Mouse (Mus musculus) bone marrow, adult 2 months (tissue): Measurements from ENCODE around the gene Tmem161b. TPM values are rescaled to one million over a fixed set of nuclear protein-coding genes. Genes with fewer than 3 reads are reported as not detected.
"Not testable (repeated sequence)": the region's sequence is repeated elsewhere in the genome, so short reads cannot be mapped to it uniquely, and the experiment has no call there.

Experiments used
- H3K27ac ChIP-seq: fragments of 200-500 bp; 2 replicates; pipeline ENCODE4 v1.5.1; 2012; ENCODE audit warnings: low read depth, mild to moderate bottlenecking, control low read depth, inconsistent platforms, low read length; ENCODE audit not compliant: control insufficient read depth, poor library complexity, insufficient read depth
- H3K4me1 ChIP-seq: fragments of 200-500 bp; 2 replicates; pipeline ENCODE4 v1.6.1; 2011; ENCODE audit warnings: low read length; ENCODE audit not compliant: control insufficient read depth, insufficient read depth
- H3K4me3 ChIP-seq: fragments of 200-500 bp; replicated peaks from 2 replicates; pipeline ENCODE3; 2011; ENCODE audit warnings: mild to moderate bottlenecking, low read depth, low read length, control low read depth; ENCODE audit not compliant: control insufficient read depth
- CTCF ChIP-seq: fragments of 200-500 bp; IDR thresholded peaks from 2 replicates; pipeline ENCODE4 v1.5.1; 2011; ENCODE audit warnings: low read length, control low read depth; ENCODE audit not compliant: control insufficient read depth, insufficient read depth
- POLR2A ChIP-seq: fragments of 200-500 bp; IDR thresholded peaks from 2 replicates; pipeline ENCODE4 v1.6.1; 2011; ENCODE audit warnings: low read depth, mild to moderate bottlenecking, control low read depth, low read length, borderline replicate concordance; ENCODE audit not compliant: control insufficient read depth
- WGBS: fragments of 180-500 bp; shearing (Covaris S2); methylation state at CpG from one replicate; pipeline ENCODE4 v1.1.7; 2018; 5-methylcytosine and 5-hydroxymethylcytosine counted together
- polyA plus RNA-seq: library from polyadenylated mRNA; stranded (reverse); fragments of >200 nt; gene quantifications from 2 replicates; pipeline ENCODE4 v1.2.4, GENCODE M21; 2011; ENCODE audit warnings: low replicate concordance; ENCODE audit not compliant: missing spikeins, insufficient read depth, insufficient read length

Gene Tmem161b
- 5.8 and 10.6 TPM in 2 replicates for polyA plus RNA-seq

- Histone ChIP-seq H3K4me1 (no peaks in the 10 kb centered on the region; the same call in 1 of the 2 replicates), H3K27ac (peak within 1 kb of the TSS; percentile 30; the same call in 1 of the 2 replicates), H3K4me3 (peak within 1 kb of the TSS; percentile 93)
- WGBS, result 1% methylated on average over 52 of the region's 52 CpGs
- TF ChIP-seq CTCF (no peak), POLR2A (peak; percentile 24; the same call in 1 of the 2 replicates)
These were observed at the start of gene Tmem161b for GRCm38 (mm10) chr13:84221820-84222681. Gene Tmem161b, plus strand, starts transcription at chr13:84222296.

DNA sequence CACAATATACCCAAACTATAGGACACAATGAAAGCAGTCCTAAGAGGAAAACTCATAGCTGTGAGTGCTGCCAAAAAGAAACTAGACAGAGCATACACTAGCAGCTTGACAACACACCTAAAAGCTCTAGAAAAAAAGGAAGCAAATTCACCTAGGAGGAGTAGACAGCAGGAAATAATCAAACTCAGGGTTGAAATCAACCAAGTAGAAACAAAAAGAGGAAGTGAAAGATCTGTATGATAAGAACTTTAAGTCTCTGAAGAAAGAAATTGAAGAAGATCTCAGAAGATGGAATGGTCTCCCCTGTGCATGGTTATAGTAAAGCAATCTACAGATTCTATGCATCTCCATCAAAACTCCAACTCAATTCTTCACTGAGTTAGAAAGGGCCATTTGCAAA lies 36.3 kb upstream of the Tmem161b start:
- H3K27ac ChIP-seq, H3K4me3 ChIP-seq, H3K4me1 ChIP-seq: not testable (repeated sequence)

DNA sequence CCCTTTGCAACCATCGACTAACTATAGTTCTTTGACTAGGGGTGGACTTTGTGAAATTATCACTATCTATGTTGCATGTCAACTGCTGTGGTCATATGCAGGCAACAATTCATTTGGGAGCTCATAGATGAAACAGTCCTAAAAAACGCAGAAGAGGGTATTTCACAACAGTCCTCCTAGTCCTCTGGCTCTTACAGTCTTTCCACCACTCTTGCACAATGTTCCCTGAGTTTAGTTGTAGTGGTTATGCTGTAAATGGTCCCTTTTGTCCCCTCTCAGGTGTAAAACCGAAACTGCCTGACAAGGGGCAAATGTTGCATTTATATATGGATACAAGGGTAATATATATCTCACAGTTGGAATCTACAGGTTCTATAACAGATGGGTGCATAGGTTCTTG lies 29.4 kb upstream of the Tmem161b start:
- H3K4me3 ChIP-seq, result no peak overlapping the region
- TF ChIP-seq CTCF (no peak), POLR2A (no peak)
- WGBS, result 41% methylated on average over 3 of the region's 3 CpGs
- no peaks in the 10 kb centered on the region for H3K4me1 ChIP-seq
- no peak overlapping the region for H3K27ac ChIP-seq

DNA sequence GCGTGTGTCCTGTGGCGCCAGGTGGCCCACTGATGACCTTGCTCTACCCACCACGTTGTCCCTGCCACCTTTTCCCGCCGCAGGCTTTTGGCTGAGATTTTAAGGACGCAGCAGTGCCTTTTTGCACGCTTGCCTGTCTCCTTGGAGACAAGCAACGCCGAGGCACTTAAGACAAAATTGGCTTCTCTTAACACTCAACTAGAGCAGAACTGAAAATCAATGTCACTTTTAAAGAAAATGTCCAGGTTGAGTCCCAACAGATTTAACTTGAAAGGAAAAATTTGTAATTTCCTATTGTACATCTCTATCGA lies 541 bp downstream of the Tmem161b start:
- TF ChIP-seq POLR2A, result 0 out of 2 replicates have a peak, but pooled peaks have one; percentile 0
- no peak for TF ChIP-seq CTCF
- Histone ChIP-seq H3K4me1 (no peaks in the 10 kb centered on the region; the same call in 1 of the 2 replicates), H3K4me3 (peak overlapping the region; percentile 93), H3K27ac (peak overlapping the region; percentile 30; the same call in 1 of the 2 replicates)
- 4% methylated on average over 10 of the region's 10 CpGs for WGBS

DNA sequence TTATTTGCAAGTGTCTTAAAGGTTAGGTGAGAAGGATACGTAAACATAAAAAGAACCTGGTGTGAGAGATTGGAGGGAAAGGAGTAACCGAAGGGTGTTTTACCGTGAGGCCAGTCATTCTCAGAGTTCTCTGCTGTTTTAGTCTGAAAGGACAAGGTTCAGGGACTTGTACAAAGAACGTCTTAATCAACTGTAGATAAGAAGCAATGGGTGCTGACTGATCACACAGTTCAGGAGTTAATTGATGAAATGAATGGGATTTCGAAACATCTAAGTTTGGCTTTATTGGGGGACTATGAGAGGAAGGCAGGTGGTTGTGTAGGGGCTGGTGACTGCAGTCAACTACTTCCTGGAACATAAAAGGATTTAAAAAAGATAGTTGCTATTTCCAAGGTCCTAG lies 922 bp downstream of the Tmem161b start:
- 53% methylated on average over 5 of the region's 5 CpGs for WGBS
- H3K27ac ChIP-seq, result no peak overlapping the region
- no peak overlapping the region for H3K4me3 ChIP-seq
- H3K4me1 ChIP-seq, result no peaks in the 10 kb centered on the region; the same call in 1 of the 2 replicates
- TF ChIP-seq CTCF (no peak), POLR2A (no peak)

GRCm38 (mm10) chr13:84234019-84234418 lies 11.9 kb downstream of the Tmem161b start:
- no peak for TF ChIP-seq CTCF
- TF ChIP-seq POLR2A, result no peak
- no peak overlapping the region for H3K27ac ChIP-seq
- WGBS, result 83% methylated on average over 2 of the region's 2 CpGs
- no peaks in the 10 kb centered on the region; the same call in 1 of the 2 replicates for H3K4me1 ChIP-seq
- no peak overlapping the region for H3K4me3 ChIP-seq

DNA sequence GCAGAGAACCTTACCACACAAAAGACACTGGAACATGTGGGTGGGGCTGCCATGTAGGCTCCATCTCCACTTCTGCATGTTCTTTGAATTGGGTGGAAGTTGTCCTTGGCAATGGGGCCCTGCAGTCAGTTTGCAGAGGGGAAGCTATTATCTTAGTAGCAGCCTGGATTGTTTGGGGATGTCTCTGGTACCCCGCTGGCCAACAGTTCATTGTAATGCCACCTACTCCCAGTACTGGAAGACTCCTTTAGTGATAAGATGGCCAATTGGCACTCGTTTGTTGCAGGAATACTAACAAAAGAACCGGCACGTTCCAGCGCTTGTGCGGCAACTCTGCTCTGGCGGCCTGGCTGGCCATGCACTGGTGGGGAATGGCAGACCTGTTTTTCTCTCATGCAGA lies 14.7 kb downstream of the Tmem161b start:
- Histone ChIP-seq H3K4me1 (no peaks in the 10 kb centered on the region; the same call in 1 of the 2 replicates), H3K4me3 (no peak overlapping the region), H3K27ac (no peak overlapping the region)
- TF ChIP-seq CTCF (no peak), POLR2A (no peak)
- 89% methylated on average over 7 of the region's 7 CpGs for WGBS

DNA sequence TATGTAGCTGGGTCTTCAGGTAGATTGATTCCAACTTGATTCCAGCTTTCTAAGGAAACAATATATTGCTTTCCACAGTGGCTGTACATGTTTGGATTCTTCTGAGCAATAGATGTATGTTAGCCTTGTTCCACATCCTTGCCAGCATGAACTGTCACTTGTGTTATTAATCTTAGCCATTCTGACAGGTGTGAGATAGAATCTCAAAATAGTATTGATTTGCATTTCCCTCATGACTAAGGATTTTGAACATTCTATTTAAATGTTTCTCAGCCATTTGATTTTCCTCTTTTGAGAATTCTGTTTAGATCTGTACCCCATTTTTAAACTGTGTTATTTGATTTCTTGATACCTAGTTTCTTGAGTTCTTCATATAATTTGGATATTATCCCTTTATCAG lies 16.1 kb downstream of the Tmem161b start:
- TF ChIP-seq CTCF, result no peak
- TF ChIP-seq POLR2A, result no peak
- Histone ChIP-seq H3K27ac (no peak overlapping the region), H3K4me1 (no peaks in the 10 kb centered on the region; the same call in 1 of the 2 replicates)

More for the DNA sequence above, 16.1 kb downstream of the Tmem161b start:
- H3K4me3 ChIP-seq, result no peak overlapping the region
